Mouse (Mus musculus) cortical plate, adult 2 months (tissue): ENCODE results near the gene Caskin2. TPM values are rescaled to one million over a fixed set of nuclear protein-coding genes. Genes with fewer than 3 reads are reported as not detected.

ENCODE experiments used
- H3K27ac ChIP-seq: fragments of 200-500 bp; 2 replicates; pipeline ENCODE4 v1.5.1; 2012; ENCODE audit warnings: low read length, control low read depth, inconsistent platforms; ENCODE audit not compliant: insufficient read depth
- H3K4me1 ChIP-seq: fragments of 200-500 bp; 2 replicates; pipeline ENCODE4 v1.6.1; 2011; ENCODE audit warnings: low read length; ENCODE audit not compliant: control insufficient read depth, insufficient read depth
- H3K4me3 ChIP-seq: fragments of 200-500 bp; 2 replicates; pipeline ENCODE4 v1.5.1; 2011; ENCODE audit warnings: mild to moderate bottlenecking, low read length, control low read depth; ENCODE audit not compliant: insufficient read depth
- CTCF ChIP-seq: fragments of 200-500 bp; IDR thresholded peaks from 2 replicates; pipeline ENCODE4 v1.5.1; 2011; ENCODE audit warnings: mild to moderate bottlenecking, control low read depth, low read length; ENCODE audit not compliant: insufficient read depth; ENCODE audit errors: extremely low read depth
- POLR2A ChIP-seq: fragments of 200-500 bp; IDR thresholded peaks from 2 replicates; pipeline ENCODE4 v1.6.1; 2011; ENCODE audit warnings: mild to moderate bottlenecking, low read length, control low read depth; ENCODE audit not compliant: insufficient read depth; ENCODE audit errors: extremely low read depth
- polyA plus RNA-seq: library from polyadenylated mRNA; depleted of rRNA; stranded (reverse); fragments of >200 nt; gene quantifications from 2 replicates; pipeline ENCODE4 v1.2.3, GENCODE M21; 2012

Gene Caskin2
- polyA plus RNA-seq, 1 experiment = 24.1 TPM

GRCm38 (mm10) chr11:115843141-115843890, 29.9 kb upstream of the Caskin2 start:
- H3K27ac ChIP-seq = no peak overlapping the region
- no peak for TF ChIP-seq CTCF
- TF ChIP-seq POLR2A = no peak
- no peaks in the 10 kb centered on the region for H3K4me1 ChIP-seq
- H3K4me3 ChIP-seq = no peak overlapping the region

GRCm38 (mm10) chr11:115841961-115842550, 28.6 kb upstream of the Caskin2 start:
- TF ChIP-seq CTCF = no peak
- TF ChIP-seq POLR2A = no peak
- no peak overlapping the region for H3K27ac ChIP-seq
- H3K4me1 ChIP-seq = no peaks in the 10 kb centered on the region
- H3K4me3 ChIP-seq = no peak overlapping the region

GRCm38 (mm10) chr11:115841044-115841443, 27.6 kb upstream of the Caskin2 start:
- TF ChIP-seq CTCF (no peak), POLR2A (no peak)
- no peak overlapping the region for H3K4me3 ChIP-seq
- no peaks in the 10 kb centered on the region for H3K4me1 ChIP-seq
- no peak overlapping the region for H3K27ac ChIP-seq

- TF ChIP-seq POLR2A = no peak
- no peak for TF ChIP-seq CTCF
- Histone ChIP-seq H3K4me3 (no peak overlapping the region), H3K4me1 (no peaks in the 10 kb centered on the region), H3K27ac (no peak overlapping the region)
Measured at GRCm38 (mm10) chr11:115839732-115840131, 26.3 kb upstream of the Caskin2 start.

GRCm38 (mm10) chr11:115838895-115839311, 25.5 kb upstream of the Caskin2 start:
- Histone ChIP-seq H3K4me3 (no peak overlapping the region), H3K4me1 (no peaks in the 10 kb centered on the region), H3K27ac (no peak overlapping the region)
- TF ChIP-seq POLR2A = no peak
- no peak for TF ChIP-seq CTCF

- H3K4me1 ChIP-seq = no peaks in the 10 kb centered on the region
- no peak overlapping the region for H3K4me3 ChIP-seq
- no peak overlapping the region for H3K27ac ChIP-seq
- TF ChIP-seq CTCF (no peak), POLR2A (no peak)
Measured at GRCm38 (mm10) chr11:115837606-115838345, 24.3 kb upstream of the Caskin2 start.

GRCm38 (mm10) chr11:115836656-115837395, 23.4 kb upstream of the Caskin2 start:
- no peak for TF ChIP-seq POLR2A
- no peak for TF ChIP-seq CTCF
- H3K4me1 ChIP-seq = no peaks in the 10 kb centered on the region
- no peak overlapping the region for H3K4me3 ChIP-seq
- no peak overlapping the region for H3K27ac ChIP-seq

GRCm38 (mm10) chr11:115834033-115834432, 20.6 kb upstream of the Caskin2 start:
- Histone ChIP-seq H3K4me1 (no peaks in the 10 kb centered on the region), H3K4me3 (no peak overlapping the region), H3K27ac (no peak overlapping the region)
- no peak for TF ChIP-seq POLR2A
- TF ChIP-seq CTCF = no peak

- Histone ChIP-seq H3K27ac (no peak overlapping the region), H3K4me3 (no peak overlapping the region), H3K4me1 (no peaks in the 10 kb centered on the region)
- TF ChIP-seq POLR2A (no peak), CTCF (no peak)
Measured at GRCm38 (mm10) chr11:115833021-115833513, 19.6 kb upstream of the Caskin2 start.
